Mouse (Mus musculus) C2C12 (cell line): ENCODE measurements at regions not wholly inside any gene's neighbourhood (a gene's known extent, or its start where the extent isn't known, plus 50 kb on each side); places are given as distances from the start of the nearest gene placed in this dataset.

ENCODE experiments used
- CTCF ChIP-seq: IDR thresholded peaks from one replicate; pipeline ENCODE4 v1.5.1; 2011; ENCODE audit not compliant: control insufficient read depth, insufficient read depth, insufficient read length
- MYOG ChIP-seq: IDR thresholded peaks from one replicate; pipeline ENCODE4 v1.6.1; 2011; ENCODE audit not compliant: control insufficient read depth, insufficient read length; ENCODE audit errors: extremely low read depth

DNA sequence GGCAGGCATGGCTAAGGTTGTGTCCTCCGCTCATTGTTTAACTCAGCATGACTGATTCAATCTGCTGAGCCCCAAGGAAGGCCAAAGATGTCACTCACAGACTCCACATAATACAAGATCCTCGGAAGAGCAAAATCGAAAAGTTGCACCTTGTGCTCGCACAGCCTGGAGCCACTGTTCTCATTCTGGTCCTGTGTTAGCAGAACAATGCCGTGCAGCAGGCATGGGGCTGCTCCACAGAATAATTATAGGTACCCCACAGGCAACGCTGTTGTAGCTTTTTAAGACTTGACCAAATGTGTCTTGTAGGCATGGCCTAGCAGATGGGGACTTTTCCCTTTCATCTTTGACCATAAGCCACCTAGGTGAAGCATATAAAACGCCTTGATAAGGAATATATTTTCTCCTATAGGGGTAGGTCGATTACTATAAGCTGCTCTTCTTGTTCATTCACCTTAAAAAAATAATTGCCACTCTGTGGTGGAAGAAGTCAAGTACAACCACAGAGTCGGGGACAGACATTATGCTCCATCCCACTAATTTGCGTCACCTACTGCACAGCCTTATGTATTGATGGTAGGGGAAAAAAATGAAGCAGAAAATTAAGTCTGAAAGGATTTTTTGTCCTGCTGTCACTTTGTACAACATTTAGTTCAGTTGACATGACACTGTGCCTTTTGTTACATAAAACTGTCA is 529.8 kb upstream of the Itga1 start:
- TF ChIP-seq CTCF = no peak
- no peak for TF ChIP-seq MYOG
